Mouse (Mus musculus) mouse embryonic stem cell (cell line): ENCODE results near the gene Ssmem1.

Source experiments
- in situ Hi-C, 2 experiments: fragments of 300-500 bp; cut with MboI; formaldehyde crosslinking; loops; 1 replicate in 1 of 2; 3 replicates in 1 of 2; pipeline ENCODE4 v1.14.3; 2019 to 2020; ENCODE audit warnings: low sequenced_read_pairs in 2 of 2, low pct_unique_long_range_greater_than_20kb in 1 of 2, mixed read lengths in 1 of 2; ENCODE audit not compliant: unreplicated experiment in 1 of 2

The Ssmem1 gene

DNA sequence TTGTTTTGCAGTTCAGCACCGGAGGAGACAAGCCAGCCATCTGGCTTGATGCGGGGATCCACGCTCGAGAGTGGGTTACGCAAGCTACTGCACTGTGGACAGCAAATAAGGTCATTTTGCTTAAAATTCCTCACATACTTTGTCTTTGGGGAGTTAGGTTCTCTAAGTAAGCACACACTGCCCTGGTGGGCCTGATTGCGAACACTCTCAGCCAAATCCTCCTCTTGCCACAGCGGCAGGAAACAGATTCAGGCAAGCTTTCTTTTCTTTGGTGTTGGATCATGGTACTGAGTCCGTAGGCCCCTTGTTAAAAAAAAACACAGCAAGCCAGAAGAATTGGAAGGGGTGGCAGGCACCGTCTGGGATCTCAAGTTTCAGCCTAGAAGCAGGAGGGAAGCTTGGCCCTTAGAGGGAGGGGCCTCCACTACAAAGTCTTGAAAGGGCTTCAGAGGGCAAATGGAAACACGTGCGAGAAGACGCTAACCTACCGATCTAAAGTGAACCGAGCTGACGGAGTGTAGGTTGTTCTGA, 39.6 kb downstream of the Ssmem1 start:
- in situ Hi-C loops, result no loop called here

DNA sequence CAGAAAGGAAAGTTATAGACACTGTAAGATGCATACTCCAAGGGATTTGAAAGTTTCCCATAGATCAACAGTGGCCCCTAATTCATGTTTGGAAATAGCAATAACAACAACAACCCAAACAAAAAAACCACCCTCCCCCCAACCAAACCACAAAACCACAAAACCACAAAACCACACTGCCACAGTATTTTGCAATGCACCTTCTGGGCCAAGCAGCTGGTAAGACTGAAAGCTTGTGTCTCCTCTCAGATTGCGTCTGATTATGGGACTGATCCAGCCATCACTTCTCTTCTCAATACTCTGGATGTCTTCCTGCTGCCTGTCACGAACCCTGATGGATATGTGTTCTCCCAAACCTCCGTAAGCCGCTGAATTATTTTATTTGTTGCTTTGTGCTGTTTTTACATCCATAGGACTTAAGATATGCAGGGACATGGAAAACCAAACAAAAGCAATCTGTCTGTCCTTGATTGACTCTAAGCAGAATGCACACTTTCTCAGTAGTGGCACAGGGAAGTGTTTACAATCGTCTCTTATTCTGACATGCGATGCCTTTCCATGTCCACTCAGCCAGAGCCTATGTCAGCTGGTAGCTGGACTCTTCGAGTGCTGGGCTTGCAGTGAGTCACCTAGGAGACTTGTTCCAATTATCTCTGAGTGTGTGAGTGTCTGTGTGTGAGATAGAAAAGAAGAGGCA, 41.0 kb downstream of the Ssmem1 start:
- in situ Hi-C loops, result no loop called here

DNA sequence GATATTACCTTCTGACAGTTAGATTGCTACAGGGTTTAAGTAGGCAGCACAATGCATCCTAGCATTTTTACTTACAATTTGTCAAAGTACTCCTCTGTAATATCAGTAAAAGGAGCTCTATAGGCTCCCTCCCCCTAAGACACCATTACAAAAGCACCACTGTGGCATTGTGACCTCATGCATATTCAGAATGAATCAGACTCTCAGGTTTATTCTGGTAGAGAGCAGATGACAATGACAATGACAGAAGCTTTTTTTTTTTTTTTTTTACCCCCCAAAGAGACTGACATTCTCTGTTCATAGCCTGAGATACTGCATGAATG, 41.5 kb downstream of the Ssmem1 start:
- in situ Hi-C loops, result no loop called here

DNA sequence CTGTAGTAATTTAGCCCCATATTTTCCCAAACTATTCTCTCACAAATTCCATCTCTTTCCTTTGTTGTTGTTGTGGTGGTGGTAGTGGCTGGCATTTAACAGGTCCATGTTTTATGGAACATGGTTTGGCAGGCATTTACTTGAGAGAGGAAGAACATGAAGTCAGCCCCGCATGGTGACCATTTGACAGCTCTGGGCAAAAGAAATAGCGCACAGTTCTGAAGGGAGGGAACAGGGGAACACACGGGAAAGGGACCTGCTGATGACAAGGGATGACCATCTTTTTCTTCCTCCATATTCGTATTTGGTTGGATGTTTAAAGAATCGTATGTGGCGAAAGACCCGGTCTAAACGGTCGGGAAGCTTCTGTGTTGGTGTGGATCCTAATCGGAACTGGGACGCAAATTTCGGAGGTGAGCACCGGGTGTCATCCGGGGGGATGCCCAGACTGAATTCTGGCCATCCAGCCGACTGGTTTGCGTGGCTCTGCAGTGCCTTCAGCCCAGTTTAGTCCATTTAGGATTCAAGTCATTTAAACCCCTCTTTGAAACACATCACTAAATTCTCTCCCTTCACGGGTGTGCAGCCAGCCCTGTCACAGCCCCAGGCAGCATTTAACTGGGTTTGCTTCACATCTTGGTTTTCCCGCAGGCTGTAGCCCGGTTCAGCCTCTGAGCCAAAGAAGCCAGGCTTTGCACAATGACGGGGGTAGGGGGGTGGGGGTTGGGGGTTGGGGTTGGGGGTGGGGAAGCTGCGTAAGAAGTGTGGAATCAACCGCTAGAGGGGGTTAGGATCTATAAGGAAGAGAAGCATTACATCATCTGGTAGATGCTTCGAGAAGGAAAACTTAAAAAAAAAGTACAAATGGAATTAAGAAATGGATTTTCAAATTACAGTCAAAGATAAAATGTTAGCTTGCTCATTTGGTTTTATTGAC, 42.3 kb downstream of the Ssmem1 start:
- in situ Hi-C loops, result no loop called here

DNA sequence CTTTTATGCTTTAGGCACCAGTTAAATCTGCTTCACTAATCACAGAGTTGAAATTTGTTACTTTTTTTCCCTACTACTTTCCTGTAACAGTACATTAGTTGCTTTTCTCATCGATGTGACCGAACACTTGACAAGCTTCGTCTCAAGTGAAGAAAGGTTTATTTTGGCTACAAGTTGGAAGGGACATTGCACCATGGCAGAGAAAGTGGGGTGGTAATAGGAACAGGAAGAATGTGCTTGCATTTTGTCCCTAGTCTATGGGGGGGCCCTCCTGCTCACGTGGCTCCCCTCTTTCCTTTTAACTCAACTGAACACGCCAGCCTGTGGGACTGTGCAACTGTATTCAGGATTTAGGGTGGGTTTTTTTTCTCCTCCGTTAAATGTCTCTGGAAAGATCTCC, 43.0 kb downstream of the Ssmem1 start:
- in situ Hi-C loops, result no loop called here

DNA sequence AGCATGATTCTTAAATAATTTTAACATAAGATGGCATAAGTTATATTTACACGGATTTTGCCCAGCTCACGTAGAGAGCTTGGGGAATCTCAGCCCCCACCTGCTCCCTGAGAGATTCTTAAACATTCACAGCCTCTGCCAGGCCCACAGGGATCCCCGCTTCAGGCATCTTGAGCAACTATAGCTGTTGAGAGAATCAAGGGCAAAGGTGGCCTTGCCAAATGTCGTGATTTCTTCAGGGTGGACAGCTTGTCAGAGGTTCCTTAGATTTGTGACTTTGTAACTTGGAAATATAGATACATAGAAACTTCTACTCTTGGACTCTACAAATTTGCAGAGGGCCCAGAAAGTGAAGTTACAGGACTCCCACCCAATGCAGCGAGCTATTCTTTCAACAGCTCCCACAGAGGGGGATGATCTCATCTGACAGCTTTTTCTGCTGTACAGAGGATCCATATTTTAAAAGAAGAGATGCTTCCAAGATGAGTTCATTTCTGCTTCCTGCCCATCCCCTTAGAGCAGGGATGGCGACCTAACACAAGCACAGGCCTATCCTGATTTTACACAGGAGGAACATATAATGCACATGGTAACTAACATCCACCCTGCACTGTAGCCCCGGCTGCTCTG, 43.8 kb downstream of the Ssmem1 start:
- in situ Hi-C loops, result no loop called here

DNA sequence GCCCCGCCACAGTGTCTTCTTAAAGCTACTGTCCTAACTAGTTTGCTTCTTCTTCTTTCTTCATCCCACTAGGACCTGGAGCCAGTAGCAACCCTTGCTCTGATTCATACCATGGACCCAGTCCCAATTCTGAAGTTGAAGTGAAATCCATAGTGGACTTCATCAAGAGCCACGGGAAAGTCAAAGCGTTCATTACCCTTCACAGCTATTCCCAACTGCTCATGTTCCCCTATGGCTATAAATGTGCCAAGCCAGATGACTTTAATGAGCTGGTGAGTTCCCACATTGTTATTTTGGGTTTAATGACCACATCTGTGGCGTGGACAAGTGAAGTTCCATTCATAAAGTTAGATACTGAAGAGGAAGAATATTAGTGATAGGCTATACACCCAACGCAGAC, 44.4 kb downstream of the Ssmem1 start:
- in situ Hi-C loops, result no loop called here

DNA sequence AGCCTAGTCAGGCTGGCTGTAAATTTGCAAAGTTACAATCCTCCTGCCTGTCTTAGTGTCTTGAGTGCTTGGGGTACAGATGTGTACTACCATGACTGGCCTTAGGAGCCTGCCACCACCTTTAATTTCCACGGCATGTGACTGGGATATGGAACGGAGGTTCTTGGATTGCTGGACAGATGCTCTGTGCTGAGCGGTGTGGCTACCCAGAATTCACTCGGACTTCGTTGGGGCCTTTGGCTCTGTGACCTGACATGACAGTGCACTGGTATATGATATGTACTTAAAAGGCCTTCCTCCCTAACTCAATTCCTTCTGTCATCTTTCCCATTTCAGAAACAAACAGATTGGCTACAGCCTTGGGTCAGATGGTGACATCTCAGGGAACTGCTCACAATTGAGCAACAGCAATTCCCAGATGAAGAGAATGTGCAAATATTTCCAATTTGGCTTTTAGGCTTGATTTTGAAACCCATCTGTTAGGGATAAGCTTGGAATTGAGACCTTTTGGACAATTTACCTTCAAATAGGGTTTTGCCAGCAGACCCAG, 45.0 kb downstream of the Ssmem1 start:
- in situ Hi-C loops, result no loop called here

DNA sequence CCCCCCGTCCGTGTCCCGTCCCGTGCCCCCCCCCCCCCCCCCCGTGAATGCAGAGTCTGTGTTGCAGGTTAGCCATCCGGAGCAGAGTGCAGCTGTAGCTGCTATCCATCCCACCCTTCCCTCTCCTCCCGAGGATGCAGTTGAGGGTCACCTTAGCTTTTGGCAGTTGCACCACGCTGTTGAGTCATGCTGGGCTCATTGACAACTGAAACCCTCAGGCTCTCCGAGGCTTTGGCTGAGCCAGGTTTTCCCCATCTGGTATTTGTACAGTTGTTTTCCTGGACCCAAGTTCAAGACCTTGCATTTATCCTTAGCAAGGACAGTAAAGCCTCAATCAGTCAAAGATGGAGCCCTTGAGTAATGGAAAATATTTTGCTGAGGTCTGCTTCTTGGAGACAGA, 46.4 kb downstream of the Ssmem1 start:
- in situ Hi-C loops, result no loop called here

DNA sequence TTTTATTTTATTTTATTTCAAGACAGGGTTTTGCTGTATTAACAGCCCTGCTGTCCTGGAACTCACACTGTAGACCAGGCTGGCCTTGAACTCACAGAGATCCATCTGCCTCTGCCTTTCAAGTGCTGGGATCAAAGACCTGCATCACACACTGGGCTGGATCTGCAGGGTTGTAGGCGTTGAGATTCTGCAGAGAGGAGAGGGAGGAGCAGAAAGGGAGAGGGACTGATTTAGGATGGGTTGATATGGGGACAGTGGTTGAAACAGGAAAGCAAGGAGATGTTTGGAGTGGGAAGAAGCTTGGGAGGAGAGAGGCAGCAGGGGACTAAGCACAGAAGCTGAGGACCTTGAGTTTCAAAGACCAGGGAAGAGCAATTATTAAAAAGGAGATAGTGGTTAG, 50.1 kb downstream of the Ssmem1 start:
- in situ Hi-C loops, result no loop called here

DNA sequence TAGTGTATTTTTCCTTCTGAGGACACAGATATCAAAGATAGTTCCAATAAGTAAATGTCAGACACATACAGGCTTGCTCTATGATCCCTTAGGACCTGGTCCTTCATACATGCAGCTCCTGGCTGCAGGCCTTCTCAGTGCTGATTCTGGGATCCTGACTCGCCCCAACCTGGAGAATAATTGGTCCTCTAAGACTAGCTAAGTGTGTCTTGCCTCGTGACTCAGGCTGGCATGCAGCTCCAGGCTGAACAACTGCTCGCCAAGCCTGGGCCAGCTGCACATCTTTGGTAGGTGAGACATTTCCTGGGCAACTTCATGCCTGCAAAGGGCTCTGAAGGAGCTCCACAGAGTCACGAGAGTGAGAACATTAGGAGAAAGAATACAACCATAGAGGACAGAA, 52.5 kb downstream of the Ssmem1 start:
- in situ Hi-C loops, result no loop called here

DNA sequence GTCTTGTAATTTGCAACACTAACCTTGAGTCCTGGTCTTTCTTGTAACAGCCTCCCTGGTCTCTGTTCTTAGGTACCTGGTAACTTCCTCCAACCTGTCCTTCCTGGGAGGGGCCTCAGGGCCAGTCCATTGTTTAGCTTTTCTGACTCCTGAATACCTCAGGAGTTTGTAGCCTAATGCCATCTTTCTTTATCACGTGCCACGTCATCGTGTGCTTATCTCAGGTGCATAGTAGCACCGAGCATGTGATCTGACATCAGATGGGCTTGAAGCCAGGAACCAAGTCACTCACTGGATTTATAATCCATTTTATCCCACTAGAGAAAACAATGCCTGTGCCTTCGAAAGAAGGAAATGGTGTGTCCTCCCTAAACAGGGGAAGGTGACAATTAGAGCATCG, 53.9 kb downstream of the Ssmem1 start:
- in situ Hi-C loops, result no loop called here

DNA sequence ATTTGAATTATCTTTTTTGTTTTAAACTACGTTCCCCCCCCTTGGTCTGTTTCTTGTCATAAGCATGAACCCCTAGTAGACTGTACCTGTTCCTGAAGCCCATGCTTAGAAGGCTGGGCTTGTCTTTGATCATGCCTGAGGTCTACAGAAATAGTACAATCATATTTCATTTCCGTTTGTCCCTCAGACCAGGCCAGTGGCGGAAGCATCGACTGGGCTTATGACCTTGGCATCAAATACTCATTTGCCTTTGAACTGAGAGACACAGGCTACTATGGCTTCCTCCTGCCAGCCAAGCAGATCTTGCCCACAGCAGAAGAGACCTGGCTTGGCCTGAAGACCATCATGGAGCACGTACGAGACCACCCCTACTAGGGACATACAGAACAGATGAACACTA, 54.4 kb downstream of the Ssmem1 start:
- in situ Hi-C loops, result no loop called here

DNA sequence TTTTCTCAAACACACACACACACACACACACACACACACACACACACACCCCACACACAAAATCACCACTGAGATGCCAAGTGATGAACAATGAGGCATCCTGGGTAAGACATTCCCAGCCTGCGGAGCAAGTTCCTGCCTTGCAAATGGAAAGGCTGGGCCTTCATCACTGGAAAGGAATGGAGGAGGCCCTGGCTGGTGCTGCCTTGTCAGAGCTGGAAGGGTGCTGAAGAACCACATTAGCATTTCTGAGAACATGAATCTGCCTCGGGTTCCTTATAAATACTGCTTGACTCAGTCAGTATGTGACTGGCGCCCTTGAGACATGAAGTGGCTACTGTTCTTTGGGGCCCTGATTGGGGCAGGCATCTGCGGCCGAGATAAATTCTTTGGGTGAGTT, 58.4 kb downstream of the Ssmem1 start, which contains the start of gene Cpa4:
TSS of gene Cpa4 (plus strand) at position 301 of the 400 bp plus-strand sequence.
- in situ Hi-C loops, result no loop called here

DNA sequence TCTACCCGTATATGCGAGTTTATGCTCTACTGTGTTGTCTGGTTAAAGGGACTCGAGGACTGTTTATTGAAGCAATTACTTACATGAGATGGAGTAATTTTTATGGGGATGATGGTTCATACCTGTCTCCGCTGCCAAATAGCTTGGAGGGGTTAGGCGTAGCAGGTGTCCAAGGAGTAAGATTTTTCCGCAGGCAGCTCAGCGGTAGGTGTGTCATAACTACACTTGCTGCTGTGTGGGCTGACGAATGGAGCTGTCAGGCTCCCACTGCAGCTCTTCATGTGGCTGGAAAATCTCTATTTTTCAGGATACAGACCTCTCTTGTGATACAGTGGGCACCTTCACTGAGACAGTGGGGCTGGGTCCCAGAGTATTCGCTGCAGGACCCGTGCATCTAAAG, 59.7 kb downstream of the Ssmem1 start:
- in situ Hi-C loops, result no loop called here
